Mouse (Mus musculus): ENCODE measurements around the gene Cramp1l. TPM values are rescaled to one million over a fixed set of nuclear protein-coding genes. Genes with fewer than 3 reads are reported as not detected.

The Cramp1l gene
- polyA plus RNA-seq, 1 experiment from 2014 or later = 2.5 TPM

- no peak overlapping the region for H3K4me3 ChIP-seq (ENCODE audit: low read depth, low read length)
- no peaks in the 10 kb centered on the region for H3K9me3 ChIP-seq (ENCODE audit: control insufficient read depth)
- H3K27ac ChIP-seq (ENCODE audit: low read depth, low read length) = no peak overlapping the region
- H3K4me2 ChIP-seq (replicated peaks; ENCODE audit: low read depth) = no peak overlapping the region
- 86% methylated on average over 9 of the region's 9 CpGs for WGBS
- H3K36me3 ChIP-seq (ENCODE audit: control insufficient read depth, insufficient read depth) = peaks cover 23% of the 10 kb centered on the region
- TF ChIP-seq CTCF (IDR thresholded peaks at IDR 0.05; ENCODE audit: low read depth) = no peak
- no peak overlapping the region for H3K9ac ChIP-seq (ENCODE audit: low read depth, low read length)
- no peak for ATAC-seq
- no peaks in the 10 kb centered on the region for H3K27me3 ChIP-seq (replicated peaks; ENCODE audit: control insufficient read depth, insufficient read depth, low read length)
- H3K4me1 ChIP-seq (replicated peaks; ENCODE audit: control insufficient read depth, insufficient read depth, low read length) = no peaks in the 10 kb centered on the region
Observed at GRCm38 (mm10) chr17:25053274-25053673, 37.7 kb upstream of the Cramp1l start.

- Histone ChIP-seq H3K9ac (ENCODE audit: low read depth, low read length) (no peak overlapping the region), H3K36me3 (ENCODE audit: control insufficient read depth, insufficient read depth) (peaks cover 18% of the 10 kb centered on the region), H3K4me1 (replicated peaks; ENCODE audit: control insufficient read depth, insufficient read depth, low read length) (no peaks in the 10 kb centered on the region), H3K4me2 (replicated peaks; ENCODE audit: low read depth) (no peak overlapping the region), H3K4me3 (ENCODE audit: low read depth, low read length) (no peak overlapping the region), H3K27me3 (replicated peaks; ENCODE audit: control insufficient read depth, insufficient read depth, low read length) (no peaks in the 10 kb centered on the region), H3K9me3 (ENCODE audit: control insufficient read depth) (no peaks in the 10 kb centered on the region), H3K27ac (ENCODE audit: low read depth, low read length) (no peak overlapping the region)
- no peak for ATAC-seq
- 84% methylated on average over 5 of the region's 6 CpGs for WGBS
- TF ChIP-seq CTCF (IDR thresholded peaks at IDR 0.05; ENCODE audit: low read depth) = no peak
Observed at GRCm38 (mm10) chr17:25047143-25047542, 31.6 kb upstream of the Cramp1l start.

- H3K9me3 ChIP-seq (ENCODE audit: control insufficient read depth) = no peaks in the 10 kb centered on the region
- H3K9ac ChIP-seq (ENCODE audit: low read depth, low read length) = no peak overlapping the region
- H3K4me2 ChIP-seq (replicated peaks; ENCODE audit: low read depth) = no peak overlapping the region
- no peak overlapping the region for H3K4me3 ChIP-seq (ENCODE audit: low read depth, low read length)
- H3K4me1 ChIP-seq (replicated peaks; ENCODE audit: control insufficient read depth, insufficient read depth, low read length) = no peaks in the 10 kb centered on the region
- H3K36me3 ChIP-seq (ENCODE audit: control insufficient read depth, insufficient read depth) = peaks cover 18% of the 10 kb centered on the region
- TF ChIP-seq CTCF (IDR thresholded peaks at IDR 0.05; ENCODE audit: low read depth) = no peak
- no peak for ATAC-seq
- H3K27ac ChIP-seq (ENCODE audit: low read depth, low read length) = no peak overlapping the region
- no peaks in the 10 kb centered on the region for H3K27me3 ChIP-seq (replicated peaks; ENCODE audit: control insufficient read depth, insufficient read depth, low read length)
- 90% methylated on average over 4 of the region's 4 CpGs for WGBS
Observed at GRCm38 (mm10) chr17:25045281-25045680, 29.7 kb upstream of the Cramp1l start.

DNA sequence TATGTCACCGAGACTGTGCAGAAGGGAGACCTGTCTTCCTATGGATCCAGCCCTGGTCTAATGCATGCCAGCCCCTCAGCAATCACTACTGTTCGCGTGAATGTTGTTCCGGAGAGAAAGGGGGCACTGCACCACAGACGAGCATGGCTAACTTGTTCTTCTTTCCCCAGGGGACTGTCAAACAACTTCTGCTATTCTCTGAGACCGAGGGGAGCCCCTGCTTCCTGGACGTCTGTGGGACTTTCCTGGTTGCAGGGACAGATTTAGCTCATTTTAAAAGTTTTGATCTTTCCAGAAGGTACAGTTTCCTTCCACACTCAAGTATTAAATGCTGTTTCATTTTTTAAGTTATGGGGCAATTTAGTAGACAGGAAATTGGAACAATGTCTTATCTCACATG, 29.3 kb upstream of the Cramp1l start:
- no peak for TF ChIP-seq CTCF (IDR thresholded peaks at IDR 0.05; ENCODE audit: low read depth)
- Histone ChIP-seq H3K4me3 (ENCODE audit: low read depth, low read length) (no peak overlapping the region), H3K9ac (ENCODE audit: low read depth, low read length) (no peak overlapping the region), H3K27ac (ENCODE audit: low read depth, low read length) (no peak overlapping the region; the same call in 1 of the 2 replicates), H3K36me3 (ENCODE audit: control insufficient read depth, insufficient read depth) (peaks cover 18% of the 10 kb centered on the region), H3K4me2 (replicated peaks; ENCODE audit: low read depth) (no peak overlapping the region), H3K9me3 (ENCODE audit: control insufficient read depth) (no peaks in the 10 kb centered on the region), H3K27me3 (replicated peaks; ENCODE audit: control insufficient read depth, insufficient read depth, low read length) (no peaks in the 10 kb centered on the region), H3K4me1 (replicated peaks; ENCODE audit: control insufficient read depth, insufficient read depth, low read length) (no peaks in the 10 kb centered on the region)
- WGBS = 72% methylated on average over 7 of the region's 7 CpGs
- ATAC-seq = no peak

DNA sequence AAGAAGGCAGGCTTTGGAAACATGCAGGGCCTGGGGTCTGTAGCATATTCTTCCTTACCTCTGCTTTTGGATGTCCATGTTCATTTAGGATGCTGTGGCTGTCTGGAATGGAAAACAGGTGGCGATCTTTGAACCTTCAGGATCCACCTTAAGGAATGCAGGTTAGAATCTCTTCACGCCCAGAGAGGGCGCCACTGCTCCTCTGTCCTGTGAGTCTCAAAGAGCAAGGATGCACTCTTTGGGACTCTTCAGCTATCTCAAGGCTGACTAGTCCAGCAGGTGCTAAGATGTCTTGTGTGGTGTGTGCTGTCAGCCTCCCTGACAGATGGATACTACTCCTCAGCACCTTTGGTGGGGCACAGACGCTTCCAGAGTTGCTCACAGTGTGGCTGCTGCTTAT, 20.6 kb upstream of the Cramp1l start:
- WGBS = 61% methylated on average over 4 of the region's 4 CpGs
- no peaks in the 10 kb centered on the region for H3K9me3 ChIP-seq (ENCODE audit: control insufficient read depth)
- H3K4me2 ChIP-seq (replicated peaks; ENCODE audit: low read depth) = no peak overlapping the region
- no peak overlapping the region for H3K27ac ChIP-seq (ENCODE audit: low read depth, low read length)
- no peak for ATAC-seq
- H3K36me3 ChIP-seq (ENCODE audit: control insufficient read depth, insufficient read depth) = peaks cover 18% of the 10 kb centered on the region
- TF ChIP-seq CTCF (IDR thresholded peaks at IDR 0.05; ENCODE audit: low read depth) = peak; percentile 69
- no peak overlapping the region for H3K4me3 ChIP-seq (ENCODE audit: low read depth, low read length)
- H3K4me1 ChIP-seq (replicated peaks; ENCODE audit: control insufficient read depth, insufficient read depth, low read length) = no peaks in the 10 kb centered on the region
- no peak overlapping the region for H3K9ac ChIP-seq (ENCODE audit: low read depth, low read length)
- no peaks in the 10 kb centered on the region for H3K27me3 ChIP-seq (replicated peaks; ENCODE audit: control insufficient read depth, insufficient read depth, low read length)

- Histone ChIP-seq H3K27me3 (replicated peaks; ENCODE audit: control insufficient read depth, insufficient read depth, low read length) (no peaks in the 10 kb centered on the region), H3K9me3 (ENCODE audit: control insufficient read depth) (no peaks in the 10 kb centered on the region), H3K36me3 (ENCODE audit: control insufficient read depth, insufficient read depth) (peaks cover 2% of the 10 kb centered on the region; the same call in 1 of the 2 replicates), H3K4me1 (replicated peaks; ENCODE audit: control insufficient read depth, insufficient read depth, low read length) (0 out of 2 replicates have a peak, but pooled peaks cover 2% of the 10 kb centered on the region), H3K4me3 (ENCODE audit: low read depth, low read length) (peak overlapping the region; percentile 99), H3K27ac (ENCODE audit: low read depth, low read length) (peak overlapping the region; percentile 95), H3K4me2 (replicated peaks; ENCODE audit: low read depth) (peak overlapping the region; percentile 88), H3K9ac (ENCODE audit: low read depth, low read length) (peak overlapping the region; percentile 62)
- WGBS = 0% methylated on average over 55 of the region's 55 CpGs
- peak; percentile 63 for TF ChIP-seq CTCF (IDR thresholded peaks at IDR 0.05; ENCODE audit: low read depth)
- ATAC-seq = peak; percentile 87
Observed at GRCm38 (mm10) chr17:25016292-25017132, 924 bp upstream of the Cramp1l start.
